Mouse (Mus musculus) forebrain, embryonic 16.5 days (tissue): ENCODE data around the gene Rnf220. TPM values are rescaled to one million over a fixed set of nuclear protein-coding genes. Genes with fewer than 3 reads are reported as not detected.

Source experiments
- ATAC-seq: fragments of 200-750 bp; cut with Nextera tagmentation; 2 replicates; pipeline ENCODE4 v1.8.0; 2017; ENCODE audit warnings: mild to moderate bottlenecking, moderate library complexity
- H3K27ac ChIP-seq: fragments of 300-500 bp; sonication (generic); 2 replicates; pipeline ENCODE4 v1.5.1; 2014; ENCODE audit warnings: low read length, control low read depth
- H3K27me3 ChIP-seq: fragments of 300-500 bp; sonication (generic); replicated peaks from 2 replicates; pipeline ENCODE4 v1.6.1; 2014; ENCODE audit warnings: low read length; ENCODE audit not compliant: control insufficient read depth, insufficient read depth
- H3K36me3 ChIP-seq: fragments of 300-500 bp; sonication (generic); 2 replicates; pipeline ENCODE4 v1.6.1; 2014; ENCODE audit not compliant: control insufficient read depth, insufficient read depth
- H3K4me1 ChIP-seq: fragments of 300-500 bp; sonication (generic); replicated peaks from 2 replicates; pipeline ENCODE4 v1.6.1; 2014; ENCODE audit warnings: low read length; ENCODE audit not compliant: control insufficient read depth, insufficient read depth
- H3K4me2 ChIP-seq: fragments of 300-500 bp; sonication (generic); 2 replicates; pipeline ENCODE4 v1.6.1; 2014; ENCODE audit warnings: mild to moderate bottlenecking, low read length, control low read depth
- H3K4me3 ChIP-seq: fragments of 300-500 bp; sonication (generic); replicated peaks from 2 replicates; pipeline ENCODE4 v1.5.1; 2014; ENCODE audit warnings: mild to moderate bottlenecking, low read length, control low read depth
- H3K9ac ChIP-seq: fragments of 300-500 bp; sonication (generic); replicated peaks from 2 replicates; pipeline ENCODE4 v1.6.1; 2014; ENCODE audit warnings: low read depth, low read length, control low read depth
- H3K9me3 ChIP-seq: fragments of 300-500 bp; sonication (generic); 2 replicates; pipeline ENCODE4 v1.6.1; 2016; ENCODE audit warnings: low read length; ENCODE audit not compliant: control insufficient read depth
- WGBS: fragments of 180-500 bp; shearing (Covaris S2); extraction: QIAGEN DNeasy Blood & Tissue Kit; methylation state at CpG from one replicate; pipeline ENCODE4 v1.1.7; 2014; 5-methylcytosine and 5-hydroxymethylcytosine counted together
- polyA plus RNA-seq: library from polyadenylated mRNA; unstranded; fragments of >200 nt; fragmentation: Nextera tagmentation; extraction: Ambion mirVana; gene quantifications from 2 replicates; pipeline ENCODE4 v1.2.1, GENCODE M21; 2015

Gene Rnf220
- polyA plus RNA-seq, 1 experiment from 2014 or later = 129 TPM

DNA sequence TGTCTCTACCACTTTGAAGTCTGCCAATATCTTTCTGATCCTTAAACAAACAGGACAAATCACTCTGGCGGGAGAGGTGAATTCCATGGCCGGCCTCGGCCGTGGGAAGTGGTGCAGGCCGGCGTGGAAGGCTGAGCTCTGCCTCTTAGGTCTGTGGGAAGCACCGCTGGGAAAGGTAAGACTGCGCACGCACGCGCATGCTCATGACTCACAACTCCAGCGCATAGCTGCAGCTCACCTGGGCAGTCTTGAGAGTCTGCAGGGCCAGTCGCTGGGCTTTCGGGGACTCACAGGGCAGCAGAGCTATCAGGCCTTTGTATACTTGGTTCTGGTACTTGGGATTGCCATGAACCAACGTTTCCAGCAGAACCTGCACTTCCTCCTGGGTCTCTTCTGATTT, 267.3 kb downstream of the Rnf220 start:
- Histone ChIP-seq H3K4me1 (no peaks in the 10 kb centered on the region), H3K27me3 (no peaks in the 10 kb centered on the region), H3K36me3 (no peaks in the 10 kb centered on the region), H3K4me2 (no peak overlapping the region), H3K9ac (no peak overlapping the region), H3K27ac (no peak overlapping the region), H3K9me3 (no peaks in the 10 kb centered on the region), H3K4me3 (no peak overlapping the region)
- no peak for ATAC-seq
- WGBS = 76% methylated on average over 15 of the region's 15 CpGs

GRCm38 (mm10) chr4:117225250-117225649, 271.6 kb downstream of the Rnf220 start:
- ATAC-seq = no peak
- Histone ChIP-seq H3K4me1 (no peaks in the 10 kb centered on the region), H3K9me3 (no peaks in the 10 kb centered on the region), H3K9ac (no peak overlapping the region), H3K4me3 (no peak overlapping the region), H3K27me3 (no peaks in the 10 kb centered on the region), H3K36me3 (no peaks in the 10 kb centered on the region), H3K4me2 (no peak overlapping the region), H3K27ac (no peak overlapping the region)

DNA sequence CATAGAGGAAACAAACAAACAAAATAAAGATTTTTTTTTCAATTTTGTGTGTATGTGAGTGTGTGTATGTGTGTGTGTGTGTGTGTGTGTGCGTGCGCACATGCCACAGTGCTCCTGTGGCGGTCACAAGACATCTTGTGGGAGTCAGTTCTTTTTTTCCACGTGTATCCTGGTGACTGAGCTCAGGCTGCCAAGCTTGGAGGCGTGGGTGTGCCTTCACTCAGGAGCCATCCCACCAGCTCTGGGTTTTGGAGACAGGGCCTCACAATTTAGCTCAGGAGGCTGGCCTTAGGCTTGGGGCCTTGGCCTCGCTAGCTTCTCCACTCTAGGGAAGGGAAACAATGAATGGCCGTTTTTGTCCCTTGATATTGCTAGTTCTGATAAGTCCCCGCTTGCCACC, 272.7 kb downstream of the Rnf220 start:
- no peak overlapping the region for H3K27ac ChIP-seq
- H3K9ac ChIP-seq = no peak overlapping the region
- no peaks in the 10 kb centered on the region for H3K36me3 ChIP-seq
- no peaks in the 10 kb centered on the region for H3K27me3 ChIP-seq
- no peak overlapping the region for H3K4me2 ChIP-seq
- H3K9me3 ChIP-seq = no peaks in the 10 kb centered on the region
- no peak for ATAC-seq
- no peak overlapping the region for H3K4me3 ChIP-seq
- H3K4me1 ChIP-seq = no peaks in the 10 kb centered on the region
- WGBS = 79% methylated on average over 8 of the region's 8 CpGs

- H3K4me2 ChIP-seq = no peak overlapping the region
- H3K4me1 ChIP-seq = no peaks in the 10 kb centered on the region
- no peak for ATAC-seq
- WGBS = 65% methylated on average over 5 of the region's 5 CpGs
- H3K4me3 ChIP-seq = no peak overlapping the region
- no peaks in the 10 kb centered on the region for H3K36me3 ChIP-seq
- no peak overlapping the region for H3K27ac ChIP-seq
- H3K27me3 ChIP-seq = no peaks in the 10 kb centered on the region
- H3K9me3 ChIP-seq = no peaks in the 10 kb centered on the region
- no peak overlapping the region for H3K9ac ChIP-seq
These were observed 273.9 kb downstream of the Rnf220 start for GRCm38 (mm10) chr4:117223001-117223400.

GRCm38 (mm10) chr4:117221836-117222235, 275.0 kb downstream of the Rnf220 start:
- H3K4me2 ChIP-seq = no peak overlapping the region
- no peaks in the 10 kb centered on the region for H3K27me3 ChIP-seq
- H3K27ac ChIP-seq = no peak overlapping the region
- ATAC-seq = no peak
- WGBS = 80% methylated on average over 9 of the region's 9 CpGs
- H3K4me3 ChIP-seq = no peak overlapping the region
- no peaks in the 10 kb centered on the region for H3K36me3 ChIP-seq
- H3K4me1 ChIP-seq = no peaks in the 10 kb centered on the region
- no peaks in the 10 kb centered on the region for H3K9me3 ChIP-seq
- H3K9ac ChIP-seq = no peak overlapping the region

Other genes with a start within 250 kb of the Rnf220 start
- gene Tmem53, start 245.1 kb downstream of the Rnf220 start, polyA plus RNA-seq = 5.3 and 6.2 TPM in 2 replicates
- 0.65 and 0.68 TPM in 2 replicates for gene Armh1, start 244.9 kb downstream of the Rnf220 start, polyA plus RNA-seq
- gene Eri3, start 53.3 kb upstream of the Rnf220 start, polyA plus RNA-seq = 256 and 257 TPM in 2 replicates
- gene Dmap1, start 185.2 kb upstream of the Rnf220 start, polyA plus RNA-seq = 80.1 and 80.4 TPM in 2 replicates
- not detected in 2 replicates for gene Gm12845, start 227.4 kb upstream of the Rnf220 start, polyA plus RNA-seq